Mouse (Mus musculus) olfactory bulb, adult 2 months (tissue): ENCODE results near the gene Snx30.

Experiments used
- CTCF ChIP-seq: fragments of 200-500 bp; IDR thresholded peaks from 2 replicates; pipeline ENCODE4 v1.5.1; 2012; ENCODE audit warnings: low read depth, mild to moderate bottlenecking, low read length, moderate library complexity; ENCODE audit not compliant: insufficient read depth
- POLR2A ChIP-seq: fragments of 200-500 bp; IDR thresholded peaks from 2 replicates; pipeline ENCODE4 v1.6.1; 2012; ENCODE audit warnings: mild to moderate bottlenecking, low read depth, low read length, moderate library complexity; ENCODE audit not compliant: insufficient read depth

DNA sequence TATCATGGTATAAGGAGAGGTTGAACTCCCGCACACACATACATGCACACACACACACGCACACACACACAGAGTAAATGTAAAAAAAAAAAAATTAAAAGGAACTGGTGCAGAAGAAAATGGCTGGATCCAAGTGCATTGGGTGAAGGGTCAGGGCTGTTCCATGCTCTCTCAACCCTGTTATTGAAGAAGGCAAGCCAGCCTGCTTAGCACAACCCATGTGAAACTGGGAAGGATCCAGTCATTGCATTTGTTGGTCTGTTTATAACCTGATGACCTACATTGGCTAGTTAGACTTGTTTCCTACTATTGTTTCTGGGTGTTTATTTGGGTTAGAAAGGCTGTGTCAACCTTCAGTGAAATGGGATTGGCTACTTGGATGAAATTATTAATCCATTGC, 103.1 kb downstream of the Snx30 start:
- TF ChIP-seq CTCF (no peak), POLR2A (no peak)
